Mouse (Mus musculus): Measurements from ENCODE around the gene Fgf7.

DNA sequence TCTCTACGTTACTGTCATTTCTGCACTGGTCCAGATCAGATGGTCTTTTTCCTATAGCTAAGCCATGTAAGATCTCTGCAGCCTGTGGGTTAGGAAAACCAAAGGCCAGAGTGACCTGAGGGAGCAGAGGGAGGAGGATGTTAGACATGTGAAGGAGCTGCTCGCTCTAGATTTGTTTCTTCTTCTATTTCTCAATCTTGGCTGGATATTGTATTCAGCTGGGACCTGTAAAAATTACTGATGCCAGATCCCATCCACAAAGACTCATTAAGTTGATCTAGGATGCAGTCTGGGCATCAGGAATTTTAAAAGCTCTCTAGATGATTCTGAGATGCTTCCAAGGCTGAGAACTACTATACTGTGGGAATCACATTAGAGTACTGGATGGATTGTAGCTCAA is 6.2 kb downstream of the Fgf7 start:
- no peak for TF ChIP-seq POLR2A (IDR thresholded peaks at IDR 0.05; ENCODE audit: borderline replicate concordance, low read depth, low read length)
- TF ChIP-seq CTCF (IDR thresholded peaks at IDR 0.05; ENCODE audit: low read depth, low read length), result no peak

Measured in bone marrow macrophage, adult 2 months (primary cell).